Mouse (Mus musculus) ovary, postnatal 10 days (tissue): Measurements from ENCODE around the gene Ambra1.

Source experiments
- DNase-seq: peaks from one replicate; pipeline ENCODE4 v3.0.0; 2022; ENCODE audit warnings: low spot score

The Ambra1 gene

GRCm38 (mm10) chr2:91872658-91873057 lies 142.7 kb downstream of the Ambra1 start:
- no peak for DNase-seq

DNA sequence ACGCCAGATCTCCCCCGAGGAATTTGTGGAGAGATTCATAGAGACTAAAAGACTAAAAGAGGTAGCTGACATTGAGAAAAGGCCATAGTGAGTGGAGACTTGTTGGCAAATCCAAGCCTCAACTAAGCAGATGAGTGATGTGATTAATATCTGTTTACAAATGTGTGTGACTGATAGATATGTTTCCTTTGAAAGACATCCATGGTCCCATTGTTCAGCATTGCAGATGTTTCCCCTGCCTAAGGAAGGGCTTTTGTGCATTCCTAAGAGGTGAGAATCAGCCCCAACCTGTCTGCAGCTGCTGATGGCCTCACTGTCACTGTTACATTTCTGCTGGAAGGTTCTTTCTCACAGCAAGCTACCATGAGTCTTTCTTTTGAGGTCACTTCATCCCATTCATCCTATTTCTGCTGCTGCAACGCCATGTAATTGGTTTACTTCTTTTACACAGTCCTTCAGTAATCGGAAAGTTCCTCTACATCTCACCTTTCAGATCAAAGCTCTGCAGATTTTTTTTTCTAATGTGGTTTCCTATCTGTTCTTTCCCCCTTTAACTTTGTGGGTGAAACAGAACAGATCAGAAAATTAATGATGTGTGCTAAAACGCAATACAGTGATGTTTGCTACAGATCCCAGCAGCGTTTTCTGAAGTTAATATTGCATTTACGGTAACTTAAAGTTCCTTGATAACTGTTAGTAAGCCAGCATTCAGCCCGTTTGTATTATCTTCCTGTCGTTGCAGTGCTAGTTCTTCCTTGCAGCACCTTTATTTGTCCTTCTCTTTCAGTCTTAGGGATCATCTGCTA lies 146.3 kb downstream of the Ambra1 start:
- DNase-seq: no peak

- no peak for DNase-seq
These were observed 146.8 kb downstream of the Ambra1 start for GRCm38 (mm10) chr2:91876806-91877140.

GRCm38 (mm10) chr2:91878387-91879180 lies 148.7 kb downstream of the Ambra1 start:
- DNase-seq: no peak

DNA sequence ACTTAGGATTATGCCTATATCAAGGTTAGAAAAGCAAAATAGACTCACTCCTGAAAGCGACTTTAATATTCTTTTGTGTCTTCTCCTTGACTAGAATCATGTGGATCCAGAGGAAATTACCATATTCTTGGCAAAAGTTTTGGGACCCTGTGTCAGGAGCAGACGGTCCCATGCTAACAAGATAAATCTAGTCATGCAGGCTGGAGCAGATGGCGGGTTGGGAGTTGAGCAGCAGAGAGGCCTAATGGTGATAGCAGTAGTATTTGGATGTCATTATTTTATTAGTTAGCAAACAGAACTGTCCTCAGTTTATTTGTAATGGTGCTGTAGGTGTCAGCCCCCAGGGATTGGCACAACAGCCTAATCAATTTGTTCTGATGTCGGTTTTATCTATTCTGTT lies 154.0 kb downstream of the Ambra1 start:
- no peak for DNase-seq

- DNase-seq: no peak
These were observed 154.7 kb downstream of the Ambra1 start for GRCm38 (mm10) chr2:91884616-91885015.

- DNase-seq: no peak
These were observed 164.8 kb downstream of the Ambra1 start for GRCm38 (mm10) chr2:91894716-91895115.

GRCm38 (mm10) chr2:91895401-91895800 lies 165.5 kb downstream of the Ambra1 start:
- no peak for DNase-seq

- no peak for DNase-seq
These were observed 168.0 kb downstream of the Ambra1 start for GRCm38 (mm10) chr2:91897968-91898367.

- DNase-seq: no peak
These were observed 169.2 kb downstream of the Ambra1 start for GRCm38 (mm10) chr2:91899141-91899540.

DNA sequence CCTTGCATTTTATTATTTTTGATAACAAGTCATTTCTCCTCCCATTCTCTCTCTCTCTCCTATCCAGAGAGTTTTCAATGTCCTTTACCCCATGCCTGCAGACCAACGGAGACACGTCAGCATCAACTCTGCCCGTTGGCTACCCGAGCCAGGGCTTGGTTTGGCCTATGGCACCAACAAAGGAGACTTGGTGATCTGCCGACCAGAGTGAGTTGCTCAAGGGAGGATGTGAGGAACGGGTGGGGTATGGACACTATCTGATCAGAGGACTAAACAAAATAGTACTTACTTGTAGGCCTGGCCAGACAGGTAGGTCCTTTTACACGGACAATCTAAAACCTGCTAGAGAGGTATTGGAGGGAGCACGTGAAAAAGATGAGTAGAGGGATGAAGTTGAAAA lies 170.5 kb downstream of the Ambra1 start:
- no peak for DNase-seq

DNA sequence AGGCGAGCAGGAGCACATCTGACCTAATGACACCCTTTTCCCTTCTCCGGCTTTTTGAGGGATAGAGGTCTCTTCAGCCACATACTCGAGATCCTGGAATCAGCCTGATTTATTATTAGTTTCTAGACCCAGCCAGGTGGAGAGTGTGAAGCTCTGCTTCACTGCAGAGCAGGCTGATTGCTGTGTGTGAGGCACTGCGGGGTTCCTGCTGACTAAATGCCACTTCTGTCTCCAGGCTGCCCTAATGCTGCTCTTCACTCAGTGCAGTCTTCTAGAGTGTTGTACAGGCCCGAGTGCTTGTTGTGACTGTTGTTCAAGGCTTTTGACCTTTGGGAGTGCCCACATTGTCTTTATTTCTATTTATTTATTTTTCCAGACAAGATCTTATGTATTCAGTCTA lies 172.4 kb downstream of the Ambra1 start:
- DNase-seq: no peak

GRCm38 (mm10) chr2:91903171-91903925 lies 173.4 kb downstream of the Ambra1 start:
- DNase-seq: no peak

GRCm38 (mm10) chr2:91904618-91905307 lies 174.8 kb downstream of the Ambra1 start:
- DNase-seq: no peak

DNA sequence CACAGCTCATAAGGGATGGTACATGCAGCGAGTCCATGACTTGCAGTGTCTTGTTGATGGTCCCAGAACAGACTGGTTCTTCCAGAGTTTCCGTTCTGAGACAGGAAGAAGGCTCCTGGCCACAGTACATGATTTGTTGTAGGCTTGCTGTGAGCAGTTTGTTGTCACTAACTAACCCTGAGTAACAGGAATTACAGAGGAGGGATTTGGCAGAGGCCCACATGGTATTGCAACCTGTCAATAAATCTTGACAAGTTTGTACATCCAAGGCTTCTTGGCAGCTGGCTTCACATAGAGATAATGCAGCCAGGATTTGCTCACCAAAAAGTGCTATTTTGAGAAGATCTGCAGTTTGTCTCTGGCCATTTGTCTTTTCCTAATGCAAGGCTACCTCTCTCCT lies 176.2 kb downstream of the Ambra1 start:
- DNase-seq: no peak

DNA sequence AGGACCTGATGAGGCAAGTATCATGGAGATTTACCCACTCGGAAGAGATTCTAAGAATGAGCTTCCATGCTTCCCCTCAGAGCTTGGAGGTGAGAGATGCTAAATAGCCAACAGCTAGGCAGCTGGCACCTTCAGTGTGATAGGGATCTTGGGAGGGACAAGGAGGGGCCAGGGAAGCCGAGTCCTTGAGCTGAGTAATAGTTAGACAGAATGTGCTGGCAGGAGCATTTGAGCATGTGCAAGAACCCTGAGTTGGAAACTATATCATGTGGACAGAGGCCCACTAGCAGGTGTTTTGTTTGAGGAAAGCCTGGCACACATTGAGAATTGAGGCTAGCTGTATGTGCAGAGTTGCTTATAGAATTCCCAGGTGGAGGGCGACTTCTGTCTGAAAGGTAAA lies 182.7 kb downstream of the Ambra1 start:
- no peak for DNase-seq

DNA sequence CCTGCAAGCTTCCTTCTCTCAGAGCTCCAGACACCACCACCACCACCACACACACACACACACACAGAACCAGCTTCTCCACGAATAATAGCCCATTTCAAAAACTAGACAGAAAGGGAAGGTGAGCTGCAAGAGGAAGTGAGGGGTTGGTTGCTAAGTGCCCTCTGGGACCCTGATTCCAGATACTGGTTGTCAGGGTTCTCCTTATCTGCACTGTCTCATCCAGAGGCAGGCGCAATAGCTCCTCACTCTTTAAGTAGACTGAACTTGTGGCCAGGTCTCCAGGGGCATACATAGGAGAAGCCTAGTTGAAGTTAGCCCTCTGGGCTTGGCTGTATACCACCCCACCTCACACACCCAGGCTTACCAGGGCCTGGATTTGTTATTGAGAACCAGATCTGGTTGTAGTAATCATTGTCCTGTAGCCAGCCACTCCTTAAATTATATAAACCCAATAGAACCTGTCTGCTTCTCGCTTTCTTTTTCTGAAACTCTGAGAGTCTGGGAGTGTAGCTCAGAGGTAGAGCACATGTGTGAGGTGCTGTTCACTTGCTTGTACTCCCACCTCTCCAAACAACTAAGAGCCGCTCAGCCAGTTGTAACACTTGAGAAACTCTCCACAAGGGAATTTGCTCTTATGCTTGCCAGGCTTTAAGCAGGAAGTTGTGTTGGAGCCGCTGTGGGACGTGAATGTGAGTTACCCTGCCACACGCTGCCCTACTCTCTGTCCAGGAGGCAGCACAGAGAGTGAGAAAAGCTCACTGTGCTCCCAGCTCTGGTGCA lies 183.6 kb downstream of the Ambra1 start:
- no peak for DNase-seq

DNA sequence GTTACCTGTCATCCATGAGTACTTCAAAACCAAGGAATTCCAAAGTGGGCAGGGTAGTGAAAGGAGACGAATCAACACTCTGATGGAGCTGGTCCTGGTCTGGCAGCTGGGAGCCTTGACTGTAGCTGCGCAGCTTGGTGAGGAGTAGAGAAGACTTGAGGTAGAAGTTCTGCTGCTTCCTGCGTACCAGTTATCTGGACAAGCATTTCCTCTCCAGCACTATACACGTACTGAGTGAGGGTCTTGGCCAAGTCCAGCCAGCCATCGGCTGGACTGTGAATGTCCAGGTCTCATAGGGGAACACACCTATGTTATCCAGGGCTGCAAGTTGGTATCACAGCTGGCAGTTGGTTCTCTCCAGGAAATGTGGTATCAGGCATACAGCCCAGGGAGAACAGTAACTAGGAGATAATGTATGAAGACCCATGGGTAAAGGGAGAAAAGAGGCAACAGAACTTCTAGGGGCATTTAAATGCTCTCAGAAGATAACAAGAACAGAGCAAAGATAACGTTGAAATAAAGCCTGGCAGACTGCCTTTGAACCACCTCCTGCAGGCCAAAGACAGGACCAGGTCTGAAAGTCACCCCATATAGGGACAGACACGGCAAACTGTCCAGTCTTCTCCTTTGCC lies 186.5 kb downstream of the Ambra1 start:
- no peak for DNase-seq

DNA sequence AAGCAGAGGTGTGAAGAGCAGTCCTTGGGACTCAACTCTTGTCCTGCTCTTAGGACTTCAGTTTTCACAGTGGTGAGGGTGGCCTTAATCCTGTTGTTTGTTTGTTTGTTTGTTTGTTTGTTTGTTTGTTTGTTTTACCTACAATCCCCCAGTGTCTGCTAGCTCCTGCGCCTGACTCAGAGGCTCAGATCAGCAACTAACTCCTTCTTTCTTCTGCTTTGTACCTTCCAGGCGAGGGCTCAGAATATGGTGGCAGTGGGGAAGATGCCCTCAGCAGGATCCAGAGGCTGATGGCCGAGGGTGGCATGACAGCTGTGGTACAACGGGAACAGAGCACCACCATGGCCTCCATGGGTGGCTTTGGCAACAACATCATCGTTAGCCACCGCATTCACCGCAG lies 187.2 kb downstream of the Ambra1 start:
- no peak for DNase-seq

GRCm38 (mm10) chr2:91920130-91920529 lies 190.2 kb downstream of the Ambra1 start:
- DNase-seq: no peak
